Mouse (Mus musculus) heart, embryonic 12.5 days (tissue): Measurements from ENCODE around the gene Pdxp. TPM values are rescaled to one million over a fixed set of nuclear protein-coding genes. Genes with fewer than 3 reads are reported as not detected.
A peak's percentile ranks its signal among the peaks of the same experiment; 100 is the strongest.

Experiments
- ATAC-seq: fragments of 200-750 bp; cut with Nextera tagmentation; 2 replicates; pipeline ENCODE4 v1.8.0; 2017; ENCODE audit warnings: moderate TSS enrichment, moderate library complexity; ENCODE audit not compliant: insufficient number of reproducible peaks, low FRiP score
- H3K27ac ChIP-seq: fragments of 300-500 bp; sonication (generic); 2 replicates; pipeline ENCODE4 v1.5.1; 2016; ENCODE audit warnings: mild to moderate bottlenecking, moderate library complexity; ENCODE audit not compliant: poor library complexity, severe bottlenecking
- H3K27me3 ChIP-seq: fragments of 300-500 bp; sonication (generic); replicated peaks from 2 replicates; pipeline ENCODE4 v1.6.1; 2016; ENCODE audit warnings: mild to moderate bottlenecking, moderate library complexity
- H3K36me3 ChIP-seq: fragments of 300-500 bp; sonication (generic); 2 replicates; pipeline ENCODE4 v1.6.1; 2016; ENCODE audit warnings: mild to moderate bottlenecking, moderate library complexity
- H3K4me1 ChIP-seq: fragments of 300-500 bp; sonication (generic); replicated peaks from 2 replicates; pipeline ENCODE4 v1.6.1; 2016; ENCODE audit warnings: mild to moderate bottlenecking
- H3K4me2 ChIP-seq: fragments of 300-500 bp; sonication (generic); 2 replicates; pipeline ENCODE4 v1.6.1; 2016; ENCODE audit warnings: mild to moderate bottlenecking, moderate library complexity
- H3K4me3 ChIP-seq: fragments of 300-500 bp; sonication (generic); 2 replicates; pipeline ENCODE4 v1.5.1; 2016; ENCODE audit warnings: mild to moderate bottlenecking
- H3K9ac ChIP-seq: fragments of 300-500 bp; sonication (generic); 2 replicates; pipeline ENCODE4 v1.6.1; 2016; ENCODE audit warnings: mild to moderate bottlenecking, moderate library complexity
- H3K9me3 ChIP-seq: fragments of 300-500 bp; sonication (generic); replicated peaks from 2 replicates; pipeline ENCODE4 v1.6.1; 2016; ENCODE audit warnings: mild to moderate bottlenecking, moderate library complexity
- WGBS: fragments of 180-500 bp; shearing (Covaris S2); methylation state at CpG from one replicate; pipeline ENCODE4 v1.1.7; 2016; 5-methylcytosine and 5-hydroxymethylcytosine counted together
- polyA plus RNA-seq: library from polyadenylated mRNA; unstranded; fragments of >200 nt; fragmentation: Nextera tagmentation; extraction: Ambion mirVana; gene quantifications from 2 replicates; pipeline ENCODE4 v1.2.1, GENCODE M21; 2016

Pdxp gene
- polyA plus RNA-seq, 1 experiment from 2014 or later = 33.4 TPM

DNA sequence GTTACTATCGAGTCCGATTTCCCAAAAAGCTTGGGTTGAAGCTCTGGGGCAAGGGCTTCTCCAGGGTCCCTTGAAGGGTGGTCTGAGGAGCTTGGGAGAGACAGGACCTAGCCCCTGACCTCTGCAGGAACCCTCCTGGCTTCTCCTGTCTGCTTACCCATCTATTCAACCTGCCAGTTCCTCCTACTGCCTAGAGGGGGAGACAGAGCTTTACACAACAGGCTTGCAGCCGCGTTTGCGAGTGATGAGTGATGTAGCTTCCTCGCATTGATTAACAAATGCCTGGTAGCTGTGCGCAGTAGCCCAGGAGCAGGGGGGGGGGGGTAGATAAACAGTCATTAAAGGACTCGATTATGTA lies 1.9 kb downstream of the Pdxp start:
- ATAC-seq = no peak
- H3K4me3 ChIP-seq = peak overlapping the region; percentile 65
- H3K9me3 ChIP-seq = no peaks in the 10 kb centered on the region
- peak overlapping the region; percentile 94 for H3K4me2 ChIP-seq
- no peak overlapping the region for H3K9ac ChIP-seq
- no peaks in the 10 kb centered on the region for H3K27me3 ChIP-seq
- H3K4me1 ChIP-seq = peaks cover 33% of the 10 kb centered on the region
- no peak overlapping the region for H3K27ac ChIP-seq
- 5% methylated on average over 8 of the region's 8 CpGs for WGBS
- peaks cover 28% of the 10 kb centered on the region for H3K36me3 ChIP-seq

DNA sequence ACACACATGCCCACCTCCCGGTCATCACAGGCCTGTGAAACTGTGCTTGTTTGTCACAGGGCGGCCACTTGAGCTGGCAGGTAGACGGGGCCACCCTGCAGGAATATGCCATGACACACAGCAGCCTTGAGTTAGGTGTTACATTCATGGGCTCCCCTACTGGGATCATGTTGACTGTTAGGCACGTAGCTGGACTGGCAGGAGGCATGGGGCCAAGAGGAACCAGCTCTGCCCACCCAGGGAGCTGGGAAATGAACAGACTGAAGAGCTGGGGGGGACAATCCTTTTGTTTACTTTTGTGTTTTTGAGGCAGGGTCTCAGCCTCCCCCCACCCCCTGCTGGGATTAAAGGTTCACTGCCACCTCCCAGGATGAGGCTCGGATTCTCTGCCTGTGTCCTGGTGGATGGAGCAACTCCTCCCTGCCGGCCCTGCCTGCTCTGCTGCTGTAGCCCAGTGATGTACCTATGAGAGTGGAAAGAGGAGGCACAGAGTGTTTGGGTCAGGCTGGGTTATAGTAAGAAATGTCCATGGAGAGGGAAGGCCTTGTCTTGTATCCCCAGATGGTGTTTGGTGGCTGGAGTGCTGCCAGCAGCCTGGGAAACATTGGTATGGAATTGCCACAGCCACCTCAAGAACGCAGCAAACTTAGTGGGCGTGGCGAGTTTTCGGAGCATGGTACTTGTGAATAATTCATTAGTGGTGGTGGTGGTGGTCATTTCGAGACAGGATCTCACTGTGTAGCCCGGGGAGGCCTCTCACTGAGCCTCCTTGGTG lies 2.5 kb downstream of the Pdxp start:
- Histone ChIP-seq H3K9ac (peak overlapping the region; percentile 53), H3K27ac (no peak overlapping the region), H3K4me2 (peak overlapping the region; percentile 94), H3K27me3 (no peaks in the 10 kb centered on the region), H3K36me3 (peaks cover 22% of the 10 kb centered on the region), H3K4me1 (peaks cover 33% of the 10 kb centered on the region), H3K4me3 (peak overlapping the region; percentile 65), H3K9me3 (no peaks in the 10 kb centered on the region)
- no peak for ATAC-seq
- 65% methylated on average over 12 of the region's 12 CpGs for WGBS

DNA sequence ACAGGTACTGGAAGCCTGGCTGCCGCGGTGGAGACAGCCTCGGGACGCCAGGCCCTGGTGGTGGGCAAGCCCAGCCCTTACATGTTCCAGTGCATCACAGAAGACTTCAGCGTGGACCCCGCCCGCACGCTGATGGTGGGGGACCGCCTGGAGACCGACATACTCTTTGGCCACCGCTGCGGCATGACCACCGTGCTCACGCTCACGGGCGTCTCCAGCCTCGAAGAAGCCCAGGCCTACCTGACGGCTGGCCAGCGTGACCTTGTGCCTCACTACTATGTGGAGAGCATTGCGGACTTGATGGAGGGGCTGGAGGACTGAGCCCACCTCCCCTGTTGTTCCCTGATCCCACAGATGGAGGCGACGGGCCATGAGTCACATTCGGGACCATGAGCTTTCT lies 4.4 kb downstream of the Pdxp start:
- H3K9me3 ChIP-seq = no peaks in the 10 kb centered on the region
- H3K4me3 ChIP-seq = no peak overlapping the region
- ATAC-seq = no peak
- H3K4me1 ChIP-seq = peaks cover 33% of the 10 kb centered on the region
- no peak overlapping the region for H3K27ac ChIP-seq
- no peaks in the 10 kb centered on the region for H3K27me3 ChIP-seq
- 0 out of 2 replicates have a peak overlapping the region, but pooled peaks have one; percentile 0 for H3K9ac ChIP-seq
- peaks cover 15% of the 10 kb centered on the region for H3K36me3 ChIP-seq
- WGBS = 90% methylated on average over 23 of the region's 23 CpGs
- H3K4me2 ChIP-seq = no peak overlapping the region

DNA sequence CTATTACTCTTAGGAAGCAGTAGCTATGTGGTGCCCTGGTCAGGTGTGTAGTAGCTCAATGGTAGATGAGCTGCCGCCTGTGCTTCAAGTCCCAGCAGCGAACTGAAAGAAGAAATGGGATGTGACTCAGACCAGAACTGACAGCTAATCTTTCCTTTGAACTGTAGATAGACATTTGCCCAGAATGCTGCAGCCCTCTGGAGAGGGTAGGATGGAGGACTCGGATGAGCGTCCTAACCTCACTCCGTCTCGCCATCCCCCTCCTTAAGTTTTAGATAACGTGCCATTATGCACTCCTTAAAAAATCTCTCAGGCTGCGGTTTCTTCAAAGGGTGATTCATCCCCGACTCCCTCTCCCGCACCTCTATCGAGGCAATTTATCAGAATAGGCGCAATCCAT lies 6.2 kb downstream of the Pdxp start:
- Histone ChIP-seq H3K27me3 (no peaks in the 10 kb centered on the region), H3K4me2 (no peak overlapping the region), H3K4me1 (peaks cover 29% of the 10 kb centered on the region), H3K9ac (no peak overlapping the region), H3K4me3 (no peak overlapping the region), H3K9me3 (no peaks in the 10 kb centered on the region), H3K27ac (no peak overlapping the region), H3K36me3 (peaks cover 15% of the 10 kb centered on the region)
- WGBS = 56% methylated on average over 12 of the region's 12 CpGs
- ATAC-seq = no peak

DNA sequence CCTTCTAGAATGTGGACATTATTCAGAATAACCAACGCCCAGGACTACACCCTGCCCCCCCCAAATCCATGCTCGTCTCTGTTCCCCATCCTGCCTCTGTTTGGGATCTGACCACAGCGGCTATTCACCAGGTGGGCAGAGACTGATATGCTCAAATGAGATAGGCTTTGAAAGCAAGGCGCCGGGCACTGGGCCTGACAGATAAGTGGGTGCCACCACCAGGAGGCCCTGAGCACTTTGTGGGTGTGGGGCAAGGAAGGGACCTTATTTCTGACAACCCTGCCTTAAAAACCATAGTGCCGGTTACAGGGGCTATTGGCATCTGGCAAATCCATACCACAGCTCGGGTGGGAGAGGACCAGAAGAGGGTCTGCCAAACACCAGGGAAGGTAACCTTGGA lies 9.0 kb downstream of the Pdxp start:
- H3K4me3 ChIP-seq = no peak overlapping the region
- no peaks in the 10 kb centered on the region for H3K27me3 ChIP-seq
- 72% methylated on average over 7 of the region's 7 CpGs for WGBS
- ATAC-seq = peak; percentile 34; the same call in 1 of the 2 replicates
- H3K9me3 ChIP-seq = no peaks in the 10 kb centered on the region
- H3K4me1 ChIP-seq = peaks cover 37% of the 10 kb centered on the region
- H3K4me2 ChIP-seq = no peak overlapping the region
- no peak overlapping the region for H3K9ac ChIP-seq
- H3K27ac ChIP-seq = no peak overlapping the region
- H3K36me3 ChIP-seq = peaks cover 12% of the 10 kb centered on the region

DNA sequence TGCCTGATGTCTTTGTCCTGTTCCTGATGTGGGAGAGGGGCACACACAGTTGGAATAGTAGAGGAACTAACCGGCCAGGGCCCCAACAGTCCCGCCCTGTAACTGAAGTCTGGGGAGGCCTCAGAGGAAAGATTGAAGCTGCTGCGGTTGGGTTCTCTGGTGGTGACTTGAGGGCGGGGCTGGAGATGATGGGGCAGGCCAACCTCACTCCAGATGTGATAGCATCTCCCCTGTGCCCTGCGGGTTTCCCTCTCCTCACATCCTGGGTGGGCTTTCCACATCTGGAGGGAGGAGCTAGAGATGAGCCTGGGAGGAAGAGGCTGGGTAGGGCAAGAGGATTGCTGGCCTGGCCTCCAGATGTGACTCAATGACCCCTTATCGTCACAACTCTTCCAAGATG lies 9.9 kb downstream of the Pdxp start:
- ATAC-seq = no peak
- H3K4me1 ChIP-seq = peaks cover 41% of the 10 kb centered on the region
- WGBS = 56% methylated on average over 6 of the region's 6 CpGs
- H3K9ac ChIP-seq = no peak overlapping the region
- no peak overlapping the region for H3K4me3 ChIP-seq
- no peaks in the 10 kb centered on the region for H3K27me3 ChIP-seq
- H3K4me2 ChIP-seq = no peak overlapping the region
- no peaks in the 10 kb centered on the region for H3K9me3 ChIP-seq
- H3K27ac ChIP-seq = no peak overlapping the region
- H3K36me3 ChIP-seq = peaks cover 7% of the 10 kb centered on the region

DNA sequence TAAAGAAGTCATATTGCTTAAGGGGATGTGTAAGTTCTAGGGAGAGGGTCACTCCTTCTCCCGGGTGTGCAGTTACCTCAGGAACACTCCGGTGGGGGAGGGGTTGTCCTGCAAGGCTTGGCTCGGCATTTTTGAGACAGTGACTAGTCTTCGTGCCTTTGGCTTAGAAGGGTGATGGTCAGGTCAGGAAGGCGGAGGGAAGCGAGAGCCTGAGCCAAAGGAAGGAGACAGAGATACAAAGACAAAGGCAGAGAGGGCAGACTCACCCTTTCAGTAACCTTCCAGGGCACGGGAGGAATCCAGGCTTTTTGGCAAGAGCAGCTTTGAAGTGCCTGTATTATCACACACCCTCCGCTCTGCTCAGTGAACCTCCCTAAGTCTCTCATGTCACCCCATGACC lies 11.4 kb downstream of the Pdxp start:
- Histone ChIP-seq H3K9ac (peak overlapping the region; percentile 61; the same call in 1 of the 2 replicates), H3K27ac (peak overlapping the region; percentile 96), H3K27me3 (no peaks in the 10 kb centered on the region), H3K36me3 (peaks cover 11% of the 10 kb centered on the region), H3K9me3 (no peaks in the 10 kb centered on the region), H3K4me1 (peaks cover 36% of the 10 kb centered on the region), H3K4me3 (no peak overlapping the region), H3K4me2 (no peak overlapping the region)
- no peak for ATAC-seq
- WGBS = 30% methylated on average over 8 of the region's 8 CpGs

DNA sequence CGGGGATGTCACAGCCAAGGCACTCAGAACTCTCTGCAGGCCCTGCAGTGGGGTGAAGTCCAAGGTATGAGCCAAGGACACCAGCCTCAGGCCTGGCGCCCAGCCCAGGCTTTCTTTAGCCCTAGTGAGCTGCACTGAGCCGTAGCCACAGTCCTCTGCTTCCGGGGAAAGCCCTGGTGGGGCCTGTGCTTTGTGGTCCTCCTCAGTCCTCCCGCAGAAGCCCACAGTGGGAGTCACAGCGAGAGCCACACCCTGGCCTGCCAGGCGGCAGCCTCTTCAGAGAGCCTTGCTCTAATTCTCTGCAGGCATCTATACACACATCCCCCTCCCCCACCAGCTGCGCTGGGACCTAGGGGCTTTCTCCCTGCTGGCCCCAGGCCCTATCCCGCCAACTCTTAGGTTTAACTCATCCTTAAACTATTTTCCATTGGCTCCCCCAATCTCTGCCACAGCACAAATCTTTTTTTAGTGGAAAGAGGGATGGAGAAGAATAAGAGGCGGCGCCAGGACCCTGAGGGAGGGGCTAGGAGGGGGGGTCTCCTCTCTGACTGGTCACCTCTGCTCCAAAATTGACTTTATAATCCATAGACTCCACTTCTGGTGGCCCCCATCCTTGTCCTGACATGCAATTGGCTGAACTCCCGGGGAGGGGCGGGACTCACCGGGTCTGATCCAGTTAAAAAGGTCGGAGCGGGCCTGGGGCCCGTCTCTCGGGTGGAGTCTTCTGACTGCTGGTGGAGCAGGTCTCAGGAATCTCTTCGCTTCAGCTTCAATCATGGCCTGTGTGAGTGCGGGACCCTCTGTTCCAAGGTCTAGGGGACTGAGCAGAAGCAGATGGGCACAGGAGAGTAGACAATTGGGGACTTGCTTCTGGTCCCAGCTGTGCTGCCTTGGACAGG lies 12.6 kb downstream of the Pdxp start, which contains the start of gene Lgals1:
TSS of gene Lgals1 (plus strand) at position 705 of the 899 bp plus-strand sequence.
- Histone ChIP-seq H3K4me2 (peak within 1 kb of the TSS; percentile 77), H3K4me3 (peak within 1 kb of the TSS; percentile 56), H3K36me3 (peaks cover 14% of the 10 kb centered on the region), H3K27ac (peak within 1 kb of the TSS; percentile 96), H3K9ac (peak within 1 kb of the TSS; percentile 76), H3K9me3 (no peaks in the 10 kb centered on the region), H3K4me1 (peaks cover 40% of the 10 kb centered on the region), H3K27me3 (no peaks in the 10 kb centered on the region)
- ATAC-seq = peak; percentile 81
- WGBS = 5% methylated on average over 20 of the region's 20 CpGs

DNA sequence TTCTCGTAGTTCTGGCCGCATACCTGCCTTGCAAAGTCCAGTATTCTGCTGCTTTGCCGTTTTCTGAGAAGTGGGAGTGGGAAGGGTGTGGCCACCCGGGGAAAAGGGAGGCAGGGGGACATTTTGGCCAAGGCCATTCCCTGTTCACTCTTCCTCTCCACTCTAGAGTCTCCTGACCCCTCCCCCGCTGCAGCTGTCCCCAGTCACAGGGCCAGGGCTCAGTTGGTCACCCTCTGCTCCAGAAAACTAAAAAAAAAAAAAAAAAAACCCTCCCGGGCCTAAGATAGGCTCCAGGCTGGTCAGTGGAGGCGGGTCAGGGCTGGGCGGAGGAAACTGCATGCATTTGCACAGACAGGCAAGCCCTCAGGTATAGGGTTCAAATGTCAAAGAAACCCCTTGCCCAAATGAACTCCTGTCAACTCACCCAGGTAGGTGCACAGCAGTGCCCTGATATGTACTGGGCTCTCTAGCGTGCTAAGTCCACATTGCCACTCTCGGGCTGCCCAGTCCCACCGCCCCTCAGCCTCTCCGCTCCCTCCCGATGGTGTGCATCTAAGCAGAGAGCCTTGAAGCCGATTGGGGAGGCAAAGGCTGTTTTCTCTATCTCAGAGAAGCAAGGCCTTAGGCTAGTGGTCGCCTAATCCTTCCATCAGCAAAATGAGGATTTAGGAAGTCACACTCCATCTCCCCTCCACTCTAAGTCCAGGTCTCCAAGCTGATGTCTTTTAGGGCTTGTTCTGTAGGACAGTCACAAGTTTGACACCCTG lies 13.5 kb downstream of the Pdxp start:
- 13% methylated on average over 15 of the region's 15 CpGs for whole genome bisulfite sequencing
- H3K4me1 ChIP-seq = peaks cover 42% of the 10 kb centered on the region

DNA sequence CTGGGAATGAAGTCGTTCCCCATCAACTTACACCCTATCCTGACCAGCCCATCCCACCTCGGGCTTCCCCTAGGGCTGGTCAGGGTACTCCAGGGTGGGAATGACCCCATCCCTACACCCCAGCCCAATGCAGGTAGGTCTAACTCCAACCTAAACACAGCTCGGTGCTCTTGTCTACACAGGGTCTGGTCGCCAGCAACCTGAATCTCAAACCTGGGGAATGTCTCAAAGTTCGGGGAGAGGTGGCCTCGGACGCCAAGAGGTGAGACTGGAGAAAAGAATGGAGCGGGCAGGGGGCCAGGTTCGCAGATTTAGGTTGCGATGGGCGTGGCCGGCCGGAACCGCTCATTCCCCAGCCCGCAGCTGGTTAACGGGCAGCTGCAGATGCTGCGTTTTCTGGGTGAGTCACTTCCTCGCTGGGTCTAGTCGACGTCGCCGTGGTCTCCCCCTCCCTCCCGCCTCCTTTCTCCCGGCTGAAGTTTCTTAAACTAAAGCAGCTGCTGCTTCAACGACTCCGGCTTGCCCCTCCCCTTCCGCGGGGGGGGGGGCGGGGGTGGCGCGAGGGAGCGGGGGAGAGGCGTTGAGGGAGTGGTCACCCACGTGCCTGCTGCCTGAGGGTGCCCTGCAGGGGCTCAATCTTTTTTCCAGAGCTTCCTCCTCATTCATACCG lies 14.2 kb downstream of the Pdxp start:
- H3K4me2 ChIP-seq = peak overlapping the region; percentile 77
- peak overlapping the region; percentile 76 for H3K9ac ChIP-seq
- peaks cover 14% of the 10 kb centered on the region for H3K36me3 ChIP-seq
- H3K4me1 ChIP-seq = peaks cover 42% of the 10 kb centered on the region
- no peaks in the 10 kb centered on the region for H3K27me3 ChIP-seq
- under 1% methylated on average over 32 of the region's 35 CpGs for WGBS
- H3K9me3 ChIP-seq = no peaks in the 10 kb centered on the region
- H3K27ac ChIP-seq = peak overlapping the region; percentile 96
- peak overlapping the region; percentile 56 for H3K4me3 ChIP-seq
- ATAC-seq = peak; percentile 61

More for the DNA sequence above, 13.5 kb downstream of the Pdxp start:
- H3K27ac ChIP-seq = peak overlapping the region; percentile 96
- peaks cover 14% of the 10 kb centered on the region for H3K36me3 ChIP-seq
- H3K4me2 ChIP-seq = peak overlapping the region; percentile 77
- no peak for ATAC-seq
- H3K9me3 ChIP-seq = no peaks in the 10 kb centered on the region
- H3K9ac ChIP-seq = peak overlapping the region; percentile 76
- H3K4me3 ChIP-seq = peak overlapping the region; percentile 56
- no peaks in the 10 kb centered on the region for H3K27me3 ChIP-seq
